Mouse (Mus musculus): ENCODE results near the gene Tmem150a. TPM values are rescaled to one million over a fixed set of nuclear protein-coding genes. Genes with fewer than 3 reads are reported as not detected.
A peak's percentile ranks its signal among the peaks of the same experiment; 100 is the strongest.

Gene Tmem150a
- polyA plus RNA-seq, 1 experiment from 2014 or later, result 11.1 TPM

DNA sequence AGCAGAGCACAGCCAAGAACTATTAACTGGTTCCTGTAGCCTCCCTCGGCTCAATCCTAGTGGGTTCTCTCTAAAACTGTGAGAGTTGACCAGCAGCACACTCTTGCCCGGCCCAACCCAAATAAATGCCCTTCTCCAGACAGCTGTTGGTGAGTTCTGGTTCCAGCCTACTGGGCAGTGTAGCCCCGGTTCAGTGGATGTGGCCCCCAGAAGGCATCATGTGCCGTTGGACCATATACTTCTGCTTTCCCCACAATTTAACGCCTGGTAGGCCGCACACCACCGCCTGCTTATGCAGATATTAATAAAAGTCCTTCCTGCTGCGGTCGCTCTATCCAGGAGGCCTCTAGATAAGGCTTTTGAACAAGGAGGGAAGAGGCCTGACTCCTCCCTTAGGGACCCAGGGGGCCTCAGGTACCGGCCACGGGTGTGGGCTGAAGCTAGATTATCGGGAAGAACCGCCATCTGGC, 34.3 kb downstream of the Tmem150a start:
- no peak for ATAC-seq (ENCODE audit: insufficient number of reproducible peaks, insufficient read depth, low FRiP score, low TSS enrichment, low read depth)
- WGBS, result 23% methylated on average over 13 of the region's 13 CpGs

DNA sequence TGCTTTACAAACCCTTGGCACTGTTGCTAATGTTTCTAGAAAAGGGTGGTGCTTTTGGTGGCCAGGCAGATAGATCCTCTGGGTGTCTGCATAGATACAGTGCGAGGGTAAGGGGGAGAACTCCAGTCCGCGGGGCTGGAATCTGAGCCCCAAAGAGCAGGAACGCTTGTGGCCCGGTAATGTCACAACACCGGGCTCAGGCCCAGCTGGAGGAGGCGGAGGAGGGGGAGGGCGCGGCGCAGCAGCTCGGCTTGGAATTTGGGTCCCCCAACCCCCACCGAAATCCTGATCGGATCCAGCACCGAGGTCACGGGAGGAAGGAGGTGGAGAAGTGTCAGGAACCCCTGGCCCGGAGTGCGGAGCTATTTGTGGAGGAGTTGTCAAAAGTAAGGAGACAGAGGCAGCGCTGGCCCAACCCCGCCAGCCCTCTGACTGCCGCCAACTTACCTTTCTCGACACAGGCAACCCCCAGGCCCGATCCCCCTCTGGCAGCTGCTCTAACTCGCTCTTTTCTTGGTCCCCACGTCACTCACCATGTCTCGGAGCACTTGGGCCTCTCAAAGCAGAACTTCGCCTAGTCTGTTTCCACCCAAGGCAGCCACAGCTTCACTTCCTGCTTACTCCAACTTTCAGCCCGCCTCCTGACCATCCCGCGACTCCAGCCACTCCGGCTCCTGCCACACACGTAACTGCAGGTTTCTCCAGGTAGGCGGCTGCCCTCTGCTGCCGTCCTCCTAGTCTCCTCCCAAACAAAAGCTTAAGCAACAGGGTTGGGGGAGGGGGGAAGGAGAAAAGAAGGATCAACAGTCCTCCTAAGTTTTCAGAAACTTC, 34.9 kb downstream of the Tmem150a start, which contains the start of gene Vamp8:
Gene Vamp8, minus strand, starts transcription at position 763 of the 831 bp plus-strand sequence.
- Histone ChIP-seq H3K9ac (peak within 1 kb of the TSS; percentile 83), H3K27me3 (no peaks in the 10 kb centered on the region), H3K4me2 (peak within 1 kb of the TSS; percentile 77), H3K4me1 (peaks cover 27% of the 10 kb centered on the region), H3K36me3 (peaks cover 20% of the 10 kb centered on the region), H3K27ac (peak within 1 kb of the TSS; percentile 94), H3K9me3 (no peaks in the 10 kb centered on the region), H3K4me3 (peak within 1 kb of the TSS; percentile 62)
- WGBS, result under 1% methylated on average over 33 of the region's 33 CpGs
- ATAC-seq (ENCODE audit: insufficient number of reproducible peaks, insufficient read depth, low FRiP score, low TSS enrichment, low read depth), result peak; percentile 73

More for the DNA sequence above, 34.3 kb downstream of the Tmem150a start:
- H3K4me3 ChIP-seq, result peak overlapping the region; percentile 62
- peak overlapping the region; percentile 94 for H3K27ac ChIP-seq
- peaks cover 27% of the 10 kb centered on the region for H3K4me1 ChIP-seq
- H3K9ac ChIP-seq, result peak overlapping the region; percentile 83
- H3K9me3 ChIP-seq, result no peaks in the 10 kb centered on the region
- no peaks in the 10 kb centered on the region for H3K27me3 ChIP-seq
- peak overlapping the region; percentile 77 for H3K4me2 ChIP-seq
- H3K36me3 ChIP-seq, result peaks cover 26% of the 10 kb centered on the region

DNA sequence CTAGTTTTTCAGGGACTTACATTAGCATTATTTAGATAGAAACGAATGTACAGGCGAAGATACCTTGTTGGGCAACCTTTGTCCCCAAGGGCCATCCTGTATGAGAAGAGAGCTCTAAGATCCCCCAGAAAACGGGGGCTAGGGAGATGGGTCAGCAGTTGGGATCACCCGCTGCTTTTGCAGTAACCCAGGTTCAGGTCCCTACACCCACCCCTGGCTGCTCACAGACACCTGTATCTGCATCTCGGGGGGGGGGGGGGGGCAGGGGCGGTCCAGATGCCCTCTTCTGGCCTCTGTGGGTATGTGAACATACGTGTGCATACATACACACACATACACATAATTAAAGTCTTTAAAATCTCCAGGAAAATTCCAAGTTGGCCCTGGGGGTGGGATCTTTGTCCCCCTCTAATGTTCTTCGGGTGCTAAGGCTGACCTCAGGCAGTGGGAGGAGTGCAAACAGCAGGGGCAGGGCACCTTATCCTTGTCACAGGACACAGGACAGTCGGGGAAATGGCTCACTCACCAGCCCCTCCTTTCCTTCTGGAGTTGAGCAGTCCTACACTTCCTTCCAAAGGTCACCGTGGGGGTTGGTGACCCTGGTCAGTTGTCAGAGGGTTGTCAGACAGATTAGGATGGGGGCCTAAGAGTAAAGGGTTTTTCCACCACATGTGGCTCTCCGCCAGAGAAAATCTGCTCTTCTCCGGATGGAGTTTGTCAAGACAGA, 35.7 kb downstream of the Tmem150a start:
- Histone ChIP-seq H3K4me2 (peak overlapping the region; percentile 77), H3K36me3 (peaks cover 13% of the 10 kb centered on the region), H3K9me3 (no peaks in the 10 kb centered on the region), H3K4me1 (peaks cover 27% of the 10 kb centered on the region), H3K27me3 (no peaks in the 10 kb centered on the region), H3K9ac (peak overlapping the region; percentile 83), H3K4me3 (peak overlapping the region; percentile 62), H3K27ac (peak overlapping the region; percentile 94)
- 16% methylated on average over 12 of the region's 12 CpGs for WGBS
- 0 out of 2 replicates have a peak, but pooled peaks have one; percentile 52 for ATAC-seq (ENCODE audit: insufficient number of reproducible peaks, insufficient read depth, low FRiP score, low TSS enrichment, low read depth)

DNA sequence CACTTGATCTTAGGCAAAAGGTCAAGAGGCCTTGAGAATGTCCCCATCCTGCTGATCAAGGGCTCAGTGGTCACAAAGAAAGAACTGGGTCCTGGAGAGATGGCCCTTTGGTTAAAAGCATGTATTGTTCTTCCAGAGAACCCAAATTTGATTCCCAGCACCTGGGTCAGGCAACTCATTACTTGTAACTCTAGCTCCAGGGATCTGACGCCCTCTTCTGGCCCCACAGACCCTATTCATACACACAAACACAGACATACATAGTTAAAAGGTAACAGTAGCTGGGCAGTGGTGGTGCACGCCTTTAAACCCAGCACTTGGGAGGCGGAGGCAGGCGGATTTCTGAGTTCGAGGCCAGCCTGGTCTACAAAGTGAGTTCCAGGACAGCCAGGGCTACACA, 37.1 kb downstream of the Tmem150a start:
- 90% methylated on average over 5 of the region's 5 CpGs for WGBS
- 0 out of 2 replicates have a peak, but pooled peaks cover 7% of the 10 kb centered on the region for H3K36me3 ChIP-seq
- H3K9me3 ChIP-seq, result no peaks in the 10 kb centered on the region
- H3K27me3 ChIP-seq, result no peaks in the 10 kb centered on the region
- no peak overlapping the region for H3K9ac ChIP-seq
- no peak overlapping the region for H3K4me2 ChIP-seq
- H3K4me1 ChIP-seq, result peaks cover 27% of the 10 kb centered on the region
- no peak for ATAC-seq (ENCODE audit: insufficient number of reproducible peaks, insufficient read depth, low FRiP score, low TSS enrichment, low read depth)
- no peak overlapping the region for H3K4me3 ChIP-seq
- no peak overlapping the region for H3K27ac ChIP-seq

DNA sequence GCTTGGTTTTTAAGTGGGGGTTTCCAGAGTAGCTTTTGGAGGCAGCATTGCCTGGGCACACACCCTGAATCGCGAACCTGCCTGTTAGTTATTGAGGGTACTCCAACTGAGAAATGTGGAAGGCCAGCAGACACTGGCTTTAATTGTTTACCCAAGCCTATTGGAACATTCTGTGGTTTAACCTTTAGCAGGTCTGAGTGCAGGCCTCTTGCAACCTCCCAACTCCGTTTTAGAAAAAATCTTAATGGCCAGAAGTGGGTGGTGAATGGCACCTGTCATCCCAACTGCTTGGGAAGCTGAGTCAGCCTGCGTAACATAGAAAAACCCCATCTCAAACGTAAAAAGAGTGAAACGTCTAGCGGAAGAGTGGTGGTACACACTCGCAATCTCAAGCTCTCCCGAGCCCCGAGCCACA, 41.6 kb downstream of the Tmem150a start:
- Histone ChIP-seq H3K4me1 (no peaks in the 10 kb centered on the region), H3K4me2 (no peak overlapping the region), H3K9ac (no peak overlapping the region), H3K27ac (no peak overlapping the region), H3K27me3 (no peaks in the 10 kb centered on the region), H3K4me3 (no peak overlapping the region), H3K36me3 (no peaks in the 10 kb centered on the region), H3K9me3 (no peaks in the 10 kb centered on the region)
- WGBS, result 77% methylated on average over 10 of the region's 10 CpGs
- ATAC-seq (ENCODE audit: insufficient number of reproducible peaks, insufficient read depth, low FRiP score, low TSS enrichment, low read depth), result no peak

DNA sequence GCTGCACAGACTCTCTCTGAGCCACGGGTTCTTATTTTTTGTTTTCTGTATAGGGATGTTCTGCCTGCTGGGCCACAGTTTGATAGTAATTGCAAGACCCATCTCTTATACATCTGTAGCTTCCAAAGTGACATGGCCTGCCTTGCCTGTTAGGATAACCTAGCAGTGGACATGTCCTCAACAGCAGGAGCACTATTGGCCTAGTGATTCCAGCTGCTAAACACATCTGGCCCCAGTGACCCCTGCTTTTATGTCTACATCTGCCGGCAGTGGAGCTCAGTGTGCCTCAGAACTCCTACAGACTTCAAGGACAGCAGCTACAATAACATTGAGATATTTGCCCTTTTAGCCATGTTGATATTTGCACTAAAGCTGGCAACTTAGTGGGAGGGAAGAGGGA, 44.7 kb downstream of the Tmem150a start:
- Histone ChIP-seq H3K27me3 (no peaks in the 10 kb centered on the region), H3K4me3 (no peak overlapping the region), H3K9me3 (no peaks in the 10 kb centered on the region), H3K9ac (no peak overlapping the region), H3K4me2 (no peak overlapping the region), H3K36me3 (no peaks in the 10 kb centered on the region), H3K27ac (no peak overlapping the region), H3K4me1 (no peaks in the 10 kb centered on the region)
- 56% methylated on average over 2 of the region's 2 CpGs for WGBS
- no peak for ATAC-seq (ENCODE audit: insufficient number of reproducible peaks, insufficient read depth, low FRiP score, low TSS enrichment, low read depth)

DNA sequence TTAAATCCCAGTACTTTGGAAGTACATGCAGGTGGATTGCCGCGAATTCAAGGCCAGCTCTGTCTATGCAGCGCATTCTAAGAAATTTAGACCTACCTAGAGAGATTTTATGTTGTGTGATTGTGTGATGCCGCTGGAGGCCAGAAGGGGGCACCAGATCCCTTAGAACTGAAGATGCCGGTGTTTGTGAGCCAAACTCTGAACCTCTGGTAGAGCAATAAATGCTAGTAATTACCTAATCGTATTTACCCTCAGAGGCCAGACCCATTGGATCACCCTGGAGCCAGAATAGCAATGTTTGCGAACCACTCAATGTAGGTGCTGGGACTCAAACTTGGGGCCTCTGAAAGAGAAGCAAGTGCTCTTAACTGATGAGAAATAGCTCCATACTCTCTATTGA, 46.6 kb downstream of the Tmem150a start:
- 18% methylated on average over 7 of the region's 7 CpGs for WGBS
- no peaks in the 10 kb centered on the region for H3K4me1 ChIP-seq
- ATAC-seq (ENCODE audit: insufficient number of reproducible peaks, insufficient read depth, low FRiP score, low TSS enrichment, low read depth), result no peak
- no peak overlapping the region for H3K4me3 ChIP-seq
- no peak overlapping the region for H3K9ac ChIP-seq
- H3K36me3 ChIP-seq, result no peaks in the 10 kb centered on the region
- no peaks in the 10 kb centered on the region for H3K9me3 ChIP-seq
- no peak overlapping the region for H3K27ac ChIP-seq
- H3K27me3 ChIP-seq, result no peaks in the 10 kb centered on the region
- H3K4me2 ChIP-seq, result no peak overlapping the region

DNA sequence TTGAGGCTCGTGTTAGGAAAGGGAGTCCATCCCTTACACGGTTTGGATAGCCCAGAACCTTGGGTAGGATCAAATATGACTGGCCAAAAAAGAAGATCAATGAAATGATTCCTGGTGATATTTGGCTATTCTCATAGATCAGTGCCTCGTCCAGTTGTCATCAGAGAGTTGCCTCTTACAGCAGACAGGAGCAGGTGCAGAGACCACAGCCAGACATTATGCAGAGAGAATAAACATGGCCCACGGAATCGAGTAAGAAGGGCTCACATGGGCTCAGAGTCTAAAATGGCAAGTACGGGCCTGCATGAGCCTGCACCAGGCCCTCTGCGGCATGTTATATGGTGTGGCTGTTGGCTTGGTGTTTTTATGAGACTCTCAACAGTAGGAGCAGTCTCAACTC, 50.1 kb downstream of the Tmem150a start:
- Histone ChIP-seq H3K9ac (no peak overlapping the region), H3K4me1 (no peaks in the 10 kb centered on the region), H3K36me3 (no peaks in the 10 kb centered on the region), H3K27me3 (no peaks in the 10 kb centered on the region), H3K4me2 (no peak overlapping the region), H3K4me3 (no peak overlapping the region), H3K27ac (no peak overlapping the region), H3K9me3 (no peaks in the 10 kb centered on the region)
- ATAC-seq (ENCODE audit: insufficient number of reproducible peaks, insufficient read depth, low FRiP score, low TSS enrichment, low read depth), result no peak
- WGBS, result 74% methylated on average over 7 of the region's 7 CpGs

DNA sequence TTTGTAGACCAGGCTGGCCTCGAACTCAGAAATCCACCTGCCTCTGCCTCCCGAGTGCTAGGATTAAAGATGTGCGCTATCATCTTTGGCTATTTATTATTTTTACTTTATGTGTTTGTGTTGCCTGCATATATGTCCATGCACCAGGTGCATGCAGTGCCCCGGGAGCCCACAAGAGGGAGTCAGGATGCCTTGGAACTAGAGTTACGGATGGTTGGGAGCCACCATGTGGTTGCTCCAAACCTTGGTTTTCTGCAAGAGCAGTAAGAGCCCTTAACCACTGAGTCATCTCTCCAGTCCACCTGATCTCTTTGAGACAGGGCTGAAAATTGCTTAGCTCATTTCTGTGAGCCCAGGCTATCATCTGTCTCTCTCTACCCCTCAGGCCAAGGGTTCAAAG, 51.9 kb downstream of the Tmem150a start:
- Histone ChIP-seq H3K9me3 (no peaks in the 10 kb centered on the region), H3K27ac (no peak overlapping the region), H3K27me3 (no peaks in the 10 kb centered on the region), H3K36me3 (no peaks in the 10 kb centered on the region), H3K4me1 (no peaks in the 10 kb centered on the region), H3K4me2 (no peak overlapping the region), H3K4me3 (no peak overlapping the region), H3K9ac (no peak overlapping the region)
- no peak for ATAC-seq (ENCODE audit: insufficient number of reproducible peaks, insufficient read depth, low FRiP score, low TSS enrichment, low read depth)
- WGBS, result 1% methylated on average over 5 of the region's 5 CpGs

Measured in embryonic facial prominence, embryonic 13.5 days (tissue).